Mouse (Mus musculus) hindbrain, embryonic 13.5 days (tissue): Measurements from ENCODE around the gene Frmd5. TPM values are rescaled to one million over a fixed set of nuclear protein-coding genes. Genes with fewer than 3 reads are reported as not detected.

Experiments used
- ATAC-seq: fragments of 200-750 bp; cut with Nextera tagmentation; 2 replicates; pipeline ENCODE4 v1.8.0; 2017; ENCODE audit warnings: moderate TSS enrichment; ENCODE audit not compliant: low FRiP score
- H3K27ac ChIP-seq: fragments of 300-500 bp; sonication (generic); 2 replicates; pipeline ENCODE4 v1.5.1; 2015; ENCODE audit warnings: inconsistent platforms, mild to moderate bottlenecking, moderate library complexity
- H3K27me3 ChIP-seq: fragments of 300-500 bp; sonication (generic); 2 replicates; pipeline ENCODE4 v1.6.1; 2015; ENCODE audit warnings: mild to moderate bottlenecking, inconsistent platforms
- H3K36me3 ChIP-seq: fragments of 300-500 bp; sonication (generic); 2 replicates; pipeline ENCODE4 v1.6.1; 2015; ENCODE audit warnings: mild to moderate bottlenecking, inconsistent platforms
- H3K4me1 ChIP-seq: fragments of 300-500 bp; sonication (generic); replicated peaks from 2 replicates; pipeline ENCODE4 v1.6.1; 2015; ENCODE audit warnings: inconsistent platforms
- H3K4me2 ChIP-seq: fragments of 300-500 bp; sonication (generic); 2 replicates; pipeline ENCODE4 v1.6.1; 2015; ENCODE audit warnings: inconsistent platforms, mild to moderate bottlenecking, moderate library complexity
- H3K4me3 ChIP-seq: fragments of 300-500 bp; sonication (generic); 2 replicates; pipeline ENCODE4 v1.5.1; 2015; ENCODE audit warnings: mild to moderate bottlenecking, inconsistent platforms
- H3K9ac ChIP-seq: fragments of 300-500 bp; sonication (generic); 2 replicates; pipeline ENCODE4 v1.6.1; 2015; ENCODE audit warnings: mild to moderate bottlenecking, inconsistent platforms
- H3K9me3 ChIP-seq: fragments of 300-500 bp; sonication (generic); 2 replicates; pipeline ENCODE4 v1.6.1; 2016; ENCODE audit warnings: inconsistent platforms
- WGBS: fragments of 180-500 bp; shearing (Covaris S2); methylation state at CpG from one replicate; pipeline ENCODE4 v1.1.7; 2015; 5-methylcytosine and 5-hydroxymethylcytosine counted together
- polyA plus RNA-seq: library from polyadenylated mRNA; unstranded; fragments of >200 nt; fragmentation: Nextera tagmentation; extraction: Ambion mirVana; gene quantifications from 2 replicates; pipeline ENCODE4 v1.2.1, GENCODE M21; 2015

Frmd5 gene
- polyA plus RNA-seq, 1 experiment from 2014 or later: 33.0 TPM

DNA sequence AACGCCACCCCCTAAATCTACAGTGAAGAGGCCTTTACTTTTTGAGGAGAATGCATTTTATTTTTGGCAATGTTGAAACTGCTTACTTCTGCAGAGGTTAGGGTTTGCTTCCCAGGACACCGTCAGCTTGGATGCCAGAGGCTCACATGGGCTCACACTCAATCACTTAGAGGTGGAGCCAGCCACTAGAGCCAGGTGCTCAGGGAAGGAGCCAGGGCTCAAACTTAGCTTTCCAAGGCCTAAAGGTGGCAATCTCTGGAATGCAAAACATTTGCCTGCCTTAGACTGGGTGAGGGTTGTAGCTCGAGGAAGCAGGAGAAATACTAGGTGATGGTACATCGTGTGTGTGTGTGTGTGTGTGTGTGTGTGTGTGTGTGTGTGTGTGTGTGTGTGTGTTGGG lies 174.8 kb downstream of the Frmd5 start:
- Histone ChIP-seq H3K4me1 (0 out of 2 replicates have a peak, but pooled peaks cover 3% of the 10 kb centered on the region), H3K4me2 (no peak overlapping the region), H3K27ac (no peak overlapping the region), H3K36me3 (no peaks in the 10 kb centered on the region), H3K27me3 (no peaks in the 10 kb centered on the region), H3K9me3 (no peaks in the 10 kb centered on the region), H3K4me3 (no peak overlapping the region), H3K9ac (no peak overlapping the region)
- ATAC-seq: no peak
- 79% methylated on average over 4 of the region's 4 CpGs for WGBS

GRCm38 (mm10) chr2:121630286-121630685 lies 176.6 kb downstream of the Frmd5 start:
- Histone ChIP-seq H3K27me3 (no peaks in the 10 kb centered on the region), H3K4me3 (no peak overlapping the region), H3K4me2 (no peak overlapping the region), H3K4me1 (0 out of 2 replicates have a peak, but pooled peaks cover 3% of the 10 kb centered on the region), H3K9ac (no peak overlapping the region), H3K36me3 (no peaks in the 10 kb centered on the region), H3K27ac (no peak overlapping the region), H3K9me3 (no peaks in the 10 kb centered on the region)
- no peak for ATAC-seq
- WGBS: 62% methylated on average over 5 of the region's 5 CpGs

DNA sequence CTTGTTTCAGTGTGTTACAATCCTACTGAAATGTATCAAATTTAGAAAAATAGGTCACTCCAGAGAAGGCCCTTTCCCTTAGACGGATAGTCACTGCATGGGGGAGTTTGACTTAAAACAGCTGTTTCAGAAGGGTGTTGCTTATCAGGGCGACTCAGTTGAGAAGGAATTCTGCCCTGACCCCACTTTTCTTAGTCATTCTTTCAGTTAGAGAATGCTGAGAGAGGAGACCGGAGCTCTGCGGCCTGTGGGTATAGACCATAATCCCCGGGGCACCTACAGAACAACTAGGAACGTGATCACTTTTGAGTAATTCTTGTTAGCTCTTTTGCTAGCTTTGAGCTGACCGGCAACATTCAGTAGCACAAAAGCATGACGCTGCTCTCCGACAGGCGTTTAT lies 178.6 kb downstream of the Frmd5 start:
- Histone ChIP-seq H3K4me2 (no peak overlapping the region), H3K27ac (no peak overlapping the region), H3K4me3 (no peak overlapping the region), H3K27me3 (no peaks in the 10 kb centered on the region), H3K4me1 (no peaks in the 10 kb centered on the region), H3K36me3 (no peaks in the 10 kb centered on the region), H3K9me3 (no peaks in the 10 kb centered on the region), H3K9ac (no peak overlapping the region)
- no peak for ATAC-seq
- 83% methylated on average over 10 of the region's 10 CpGs for WGBS

GRCm38 (mm10) chr2:121625901-121626300 lies 181.0 kb downstream of the Frmd5 start:
- 87% methylated on average over 3 of the region's 3 CpGs for WGBS
- no peak overlapping the region for H3K27ac ChIP-seq
- H3K9ac ChIP-seq: no peak overlapping the region
- no peaks in the 10 kb centered on the region for H3K9me3 ChIP-seq
- no peak overlapping the region for H3K4me3 ChIP-seq
- H3K27me3 ChIP-seq: no peaks in the 10 kb centered on the region
- H3K36me3 ChIP-seq: no peaks in the 10 kb centered on the region
- ATAC-seq: no peak
- peaks cover 10% of the 10 kb centered on the region for H3K4me1 ChIP-seq
- H3K4me2 ChIP-seq: no peak overlapping the region

DNA sequence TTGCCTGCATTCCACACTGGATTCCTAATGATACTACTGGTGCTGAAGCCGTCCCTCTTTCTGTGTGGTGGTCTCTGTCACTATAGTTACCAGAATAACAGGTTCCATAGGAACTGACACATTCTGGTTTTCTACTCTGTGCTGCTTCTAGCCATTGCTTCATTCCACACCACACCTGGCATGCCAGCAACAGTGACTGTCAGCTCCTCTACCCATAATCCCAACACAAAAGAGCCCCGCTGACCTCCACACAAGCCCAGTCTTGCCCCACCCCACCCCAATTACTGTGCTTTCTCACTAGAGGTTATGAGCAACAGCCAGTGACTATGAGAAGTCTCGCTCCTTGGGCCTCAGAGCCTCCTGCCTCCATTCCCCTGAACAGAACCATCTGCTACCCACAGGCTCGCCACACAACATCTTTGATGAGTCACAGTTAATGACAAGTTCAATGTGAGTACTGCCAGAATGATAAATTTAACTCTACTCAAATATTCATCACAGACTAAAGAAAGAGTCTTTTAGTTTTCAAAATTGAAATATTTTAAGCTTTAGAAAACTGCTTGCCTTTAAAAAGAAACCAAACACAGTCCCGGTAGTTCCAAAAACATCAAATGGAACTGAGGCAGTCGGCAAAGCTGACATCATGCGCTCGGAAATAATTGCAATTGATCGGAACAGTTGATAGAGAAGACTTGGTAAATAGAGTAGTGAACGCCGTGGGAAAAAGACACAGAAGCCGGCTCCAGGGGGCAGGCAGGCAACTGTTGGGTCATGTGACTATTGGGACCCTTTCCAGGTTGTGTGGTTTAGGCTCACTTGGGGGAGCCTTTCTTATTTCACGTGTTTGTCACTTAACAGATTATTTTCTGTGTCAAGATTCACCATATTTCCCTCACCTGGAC lies 185.4 kb downstream of the Frmd5 start:
- 0 out of 2 replicates have a peak overlapping the region, but pooled peaks have one; percentile 8 for H3K9ac ChIP-seq
- no peaks in the 10 kb centered on the region for H3K9me3 ChIP-seq
- H3K4me2 ChIP-seq: no peak overlapping the region
- peaks cover 15% of the 10 kb centered on the region for H3K4me1 ChIP-seq
- no peak for ATAC-seq
- no peaks in the 10 kb centered on the region for H3K27me3 ChIP-seq
- 56% methylated on average over 13 of the region's 13 CpGs for WGBS
- H3K36me3 ChIP-seq: no peaks in the 10 kb centered on the region
- H3K27ac ChIP-seq: peak overlapping the region; percentile 66
- no peak overlapping the region for H3K4me3 ChIP-seq

DNA sequence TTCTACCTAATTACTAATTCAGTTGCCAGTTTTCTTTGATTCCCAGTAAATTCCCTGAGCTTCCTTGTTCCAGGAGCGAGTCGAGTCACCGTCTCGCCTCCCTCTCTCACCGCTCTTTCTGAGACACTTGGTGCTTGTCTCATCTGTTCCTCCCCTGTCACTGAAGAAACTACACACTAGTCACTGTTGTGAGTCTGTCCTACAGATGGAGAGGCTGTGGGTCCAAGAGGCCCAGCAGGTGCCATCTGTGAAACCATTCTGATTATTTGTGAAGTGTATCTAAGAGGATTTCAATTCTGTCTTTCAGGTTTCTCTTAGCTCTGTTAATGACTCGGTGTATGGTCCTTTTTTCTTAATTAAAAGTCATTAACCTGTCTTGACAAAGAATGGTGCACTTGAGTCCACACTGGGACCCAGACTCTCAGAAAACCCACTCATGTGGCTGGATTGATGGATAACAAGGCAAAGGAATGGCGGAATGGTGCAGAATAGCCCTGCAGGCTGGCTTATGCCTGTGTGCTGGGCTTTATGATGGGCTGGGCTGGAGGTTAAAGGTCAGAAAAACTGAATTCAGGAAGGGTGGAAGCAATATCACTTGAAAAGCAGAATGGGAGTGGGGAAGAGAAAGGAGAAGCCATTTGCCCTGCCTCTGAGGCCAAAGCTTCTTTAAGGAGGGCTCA lies 186.2 kb downstream of the Frmd5 start:
- H3K4me1 ChIP-seq: peaks cover 15% of the 10 kb centered on the region
- no peak for ATAC-seq
- H3K36me3 ChIP-seq: no peaks in the 10 kb centered on the region
- no peak overlapping the region for H3K4me2 ChIP-seq
- peak overlapping the region; percentile 66 for H3K27ac ChIP-seq
- H3K27me3 ChIP-seq: no peaks in the 10 kb centered on the region
- H3K4me3 ChIP-seq: no peak overlapping the region
- no peaks in the 10 kb centered on the region for H3K9me3 ChIP-seq
- H3K9ac ChIP-seq: no peak overlapping the region
- WGBS: 77% methylated on average over 7 of the region's 7 CpGs

- H3K4me2 ChIP-seq: no peak overlapping the region
- peaks cover 29% of the 10 kb centered on the region for H3K4me1 ChIP-seq
- H3K9ac ChIP-seq: no peak overlapping the region
- H3K27me3 ChIP-seq: no peaks in the 10 kb centered on the region
- 89% methylated on average over 7 of the region's 7 CpGs for WGBS
- no peaks in the 10 kb centered on the region for H3K9me3 ChIP-seq
- H3K4me3 ChIP-seq: no peak overlapping the region
- no peak overlapping the region for H3K27ac ChIP-seq
- no peaks in the 10 kb centered on the region for H3K36me3 ChIP-seq
- ATAC-seq: no peak
These were observed 191.7 kb downstream of the Frmd5 start for GRCm38 (mm10) chr2:121615199-121615559.

DNA sequence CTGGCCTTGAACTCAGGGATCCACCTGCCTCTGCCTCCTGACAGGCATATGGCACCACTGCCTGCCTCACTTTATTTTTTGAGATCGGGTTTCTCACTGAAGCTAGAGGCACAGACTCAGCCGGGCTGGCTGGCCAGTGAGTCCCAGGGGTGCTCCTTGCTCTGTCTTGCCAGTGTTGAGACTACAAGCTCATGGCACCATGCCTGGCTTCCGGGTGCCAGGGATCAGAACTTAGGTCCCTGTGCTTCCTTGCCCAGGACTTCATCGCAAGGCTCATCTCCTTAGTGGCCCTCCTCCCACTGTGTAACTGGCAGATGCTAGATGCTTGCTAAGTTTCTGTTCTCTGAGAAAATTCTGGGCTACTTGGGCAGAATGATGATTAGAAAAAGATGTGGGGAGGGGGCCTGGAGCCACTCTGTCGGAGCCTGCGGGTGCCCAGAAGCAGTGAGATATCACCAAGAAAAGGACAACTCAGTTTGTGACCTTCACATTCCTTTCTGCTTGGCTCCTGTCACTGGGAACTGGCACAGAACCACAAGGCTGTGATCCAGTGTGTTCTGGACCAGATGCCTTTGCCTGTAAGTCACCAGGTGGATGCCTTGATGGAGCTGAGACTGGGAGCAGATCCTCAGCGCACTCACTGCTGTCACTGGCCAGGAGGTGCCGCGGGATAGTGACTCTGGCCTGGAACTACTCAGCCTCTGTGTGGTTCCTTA lies 192.2 kb downstream of the Frmd5 start:
- no peak for ATAC-seq
- peaks cover 34% of the 10 kb centered on the region for H3K4me1 ChIP-seq
- 84% methylated on average over 9 of the region's 9 CpGs for WGBS
- H3K4me3 ChIP-seq: no peak overlapping the region
- H3K27me3 ChIP-seq: no peaks in the 10 kb centered on the region
- H3K9me3 ChIP-seq: no peaks in the 10 kb centered on the region
- H3K4me2 ChIP-seq: no peak overlapping the region
- H3K9ac ChIP-seq: no peak overlapping the region
- H3K36me3 ChIP-seq: no peaks in the 10 kb centered on the region
- H3K27ac ChIP-seq: no peak overlapping the region

GRCm38 (mm10) chr2:121612112-121612511 lies 194.8 kb downstream of the Frmd5 start:
- no peak overlapping the region for H3K4me2 ChIP-seq
- 47% methylated on average over 5 of the region's 5 CpGs for WGBS
- peak overlapping the region; percentile 75 for H3K27ac ChIP-seq
- no peaks in the 10 kb centered on the region for H3K27me3 ChIP-seq
- no peaks in the 10 kb centered on the region for H3K9me3 ChIP-seq
- H3K36me3 ChIP-seq: no peaks in the 10 kb centered on the region
- H3K4me1 ChIP-seq: peaks cover 40% of the 10 kb centered on the region
- H3K9ac ChIP-seq: no peak overlapping the region
- H3K4me3 ChIP-seq: no peak overlapping the region
- peak; percentile 43 for ATAC-seq

- Histone ChIP-seq H3K27ac (peak overlapping the region; percentile 8), H3K27me3 (no peaks in the 10 kb centered on the region), H3K4me1 (peaks cover 40% of the 10 kb centered on the region), H3K4me3 (no peak overlapping the region), H3K9ac (peak overlapping the region; percentile 25; the same call in 1 of the 2 replicates), H3K36me3 (no peaks in the 10 kb centered on the region), H3K9me3 (no peaks in the 10 kb centered on the region), H3K4me2 (peak overlapping the region; percentile 22; the same call in 1 of the 2 replicates)
- WGBS: 31% methylated on average over 17 of the region's 17 CpGs
- ATAC-seq: 0 out of 2 replicates have a peak, but pooled peaks have one; percentile 26
These were observed 196.6 kb downstream of the Frmd5 start for GRCm38 (mm10) chr2:121610008-121610884.

- no peak overlapping the region for H3K4me3 ChIP-seq
- no peak overlapping the region for H3K9ac ChIP-seq
- WGBS: 89% methylated on average over 11 of the region's 11 CpGs
- H3K4me2 ChIP-seq: no peak overlapping the region
- H3K9me3 ChIP-seq: no peaks in the 10 kb centered on the region
- H3K27me3 ChIP-seq: no peaks in the 10 kb centered on the region
- H3K36me3 ChIP-seq: no peaks in the 10 kb centered on the region
- ATAC-seq: no peak
- peaks cover 40% of the 10 kb centered on the region for H3K4me1 ChIP-seq
- peak overlapping the region; percentile 8; the same call in 1 of the 2 replicates for H3K27ac ChIP-seq
These were observed 197.7 kb downstream of the Frmd5 start for GRCm38 (mm10) chr2:121609141-121609724.
